21 mouse cellular contexts compared by ENCODE assay signal in the genomic region with DNA sequence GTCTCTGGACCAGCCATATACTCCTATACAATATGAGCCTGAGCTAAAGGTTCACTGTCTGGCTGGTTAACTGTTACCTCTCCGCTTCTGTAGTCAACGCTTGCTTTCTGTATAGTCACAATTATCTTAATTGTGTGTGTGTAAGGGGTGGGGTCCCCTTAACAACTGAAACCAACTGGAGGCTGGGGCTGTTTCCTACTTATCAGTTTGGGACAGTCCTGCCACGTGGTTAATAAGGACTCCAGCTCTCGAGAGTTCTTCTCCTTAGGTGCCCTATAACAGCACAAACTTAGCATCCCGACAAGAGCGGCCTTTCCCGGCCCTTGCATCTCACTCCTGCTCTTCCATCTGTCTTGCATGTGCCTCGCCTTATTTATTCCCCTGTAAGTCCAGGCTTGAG. TPM values are rescaled to one million over a fixed set of nuclear protein-coding genes. Genes with fewer than 3 reads are reported as not detected.
DNase-seq lines count a peak whose midpoint lies in the region; ATAC-seq and TF ChIP-seq lines count a peak whose summit lies in the region.
"Had no signal": no experiment of that assay in that cellular context is flagged by ENCODE, and none has a peak within 500 bp of the region (broad histone marks: within the 10 kb centered on the region; RNA-seq: fewer than 3 reads in every experiment).

No protein-coding gene starts in this region.

- no peak for TF ChIP-seq EP300 in heart, adult 2 months (IDR thresholded peaks at IDR 0.05; ENCODE audit: insufficient read depth, low read depth, low read length)

- H3K4me2 ChIP-seq in liver, embryonic 11.5 days, result peak overlapping the region; percentile 56
- H3K4me2 ChIP-seq: embryonic facial prominence, embryonic 13.5 days; hindbrain, embryonic 14.5 days; limb, embryonic 15.5 days; neural tube, embryonic 13.5 days had no signal

- no peak for TF ChIP-seq POLR2A in heart, adult 2 months (IDR thresholded peaks at IDR 0.05; ENCODE audit: insufficient read depth, low read depth, low read length)

- intact Hi-C loops in heart, adult 2 months (cut with DNase I), result loop anchor here (10.0 kb wide), 1 partner anchor 54 kb away; no protein-coding TSS in a partner anchor

- H3K9ac ChIP-seq in heart, adult 2 months (ENCODE audit: low read depth, low read length), result no peak overlapping the region
- H3K9ac ChIP-seq in liver, embryonic 11.5 days (ENCODE audit: low read depth, low read length), result peak overlapping the region; percentile 53
- H3K9ac ChIP-seq: embryonic facial prominence, embryonic 13.5 days; hindbrain, embryonic 14.5 days; limb, embryonic 15.5 days; neural tube, embryonic 13.5 days had no signal

- WGBS in heart, embryonic 10.5 days, result 65% methylated on average over 8 of the region's 8 CpGs
- 86% methylated on average over 8 of the region's 8 CpGs for WGBS in heart, adult 2 months
- WGBS in liver, embryonic 11.5 days, result 44% methylated on average over 8 of the region's 8 CpGs

- TF ChIP-seq CTCF in heart, adult 2 months (IDR thresholded peaks at IDR 0.05), result no peak

- H3K79me2 ChIP-seq in heart, adult 2 months (replicated peaks; ENCODE audit: control insufficient read depth, insufficient read depth, low read length), result no peaks in the 10 kb centered on the region

- peaks cover 1% of the 10 kb centered on the region; the same call in 1 of the 2 replicates for H3K36me3 ChIP-seq in heart, embryonic 10.5 days
- no peaks in the 10 kb centered on the region for H3K36me3 ChIP-seq in heart, adult 2 months (ENCODE audit: control insufficient read depth, insufficient read depth, low read length)
- H3K36me3 ChIP-seq in liver, embryonic 11.5 days (ENCODE audit: control insufficient read depth, insufficient read depth, low read length), result no peaks in the 10 kb centered on the region
- H3K36me3 ChIP-seq: limb, embryonic 15.5 days; neural tube, embryonic 13.5 days had no signal

- peaks cover 48% of the 10 kb centered on the region for H3K4me1 ChIP-seq in heart, embryonic 10.5 days
- peaks cover 2% of the 10 kb centered on the region for H3K4me1 ChIP-seq in heart, adult 2 months (ENCODE audit: control insufficient read depth, insufficient read depth, low read length)
- H3K4me1 ChIP-seq in liver, embryonic 11.5 days (replicated peaks; ENCODE audit: control insufficient read depth, insufficient read depth, low read length), result peaks cover 41% of the 10 kb centered on the region

- H3K27me3 ChIP-seq in heart, embryonic 10.5 days (ENCODE audit: insufficient read depth, poor library complexity, severe bottlenecking), result no peaks in the 10 kb centered on the region
- no peaks in the 10 kb centered on the region for H3K27me3 ChIP-seq in heart, adult 2 months (ENCODE audit: control insufficient read depth, insufficient read depth, low read length)
- no peaks in the 10 kb centered on the region for H3K27me3 ChIP-seq in liver, embryonic 11.5 days (replicated peaks; ENCODE audit: control insufficient read depth, insufficient read depth, low read length)
- H3K27me3 ChIP-seq: embryonic facial prominence, embryonic 13.5 days; limb, embryonic 15.5 days; neural tube, embryonic 13.5 days had no signal

- H3K9me3 ChIP-seq in heart, embryonic 10.5 days, result no peaks in the 10 kb centered on the region
- no peaks in the 10 kb centered on the region; the same call in 1 of the 2 replicates for H3K9me3 ChIP-seq in liver, embryonic 11.5 days (ENCODE audit: control insufficient read depth, low read length)
- H3K9me3 ChIP-seq: embryonic facial prominence, embryonic 13.5 days; limb, embryonic 15.5 days had no signal

- DNase-seq in heart, embryonic 10.5 days (ENCODE audit: low spot score), result no peak
- no peak for DNase-seq in heart, adult 2 months
- peak; percentile 28 for DNase-seq in c-Kit-positive CD71-negative TER-119-negative erythroid progenitor cells, embryonic 14.5 days (ENCODE audit: low read depth)
- no peak for DNase-seq in liver, embryonic 11.5 days (ENCODE audit: low spot score)
- DNase-seq in spleen, postnatal 14 days (ENCODE audit: low spot score in 2 of 2), result peak; percentile 14 to 20
- DNase-seq in layer of hippocampus, postnatal 10 days (ENCODE audit: low spot score in 2 of 2), result no peak
- no peak for DNase-seq in retina, postnatal 1 day
- DNase-seq: adrenal gland, postnatal 10 days; cerebellum, adult 11 months; cerebellum, postnatal 36 days; gastrocnemius, postnatal 14 days; kidney, adult 8-10 months; thymus, postnatal 36 days had no signal

- H3K27ac ChIP-seq in heart, embryonic 10.5 days, result peak overlapping the region; percentile 75; the same call in 1 of the 2 replicates
- H3K27ac ChIP-seq in heart, adult 2 months, result no peak overlapping the region
- H3K27ac ChIP-seq in liver, embryonic 11.5 days (ENCODE audit: low read depth, low read length), result peak overlapping the region; percentile 85
- H3K27ac ChIP-seq: embryonic facial prominence, embryonic 13.5 days; hindbrain, embryonic 14.5 days; left cerebral cortex, adult 2 months; limb, embryonic 15.5 days; macrophage; neural tube, embryonic 13.5 days had no signal

- ATAC-seq in liver, embryonic 11.5 days (replicated peaks; ENCODE audit: low FRiP score), result peak; percentile 93
- ATAC-seq in monocyte, adult 5-6 weeks (replicated peaks; ENCODE audit: insufficient number of reproducible peaks, low FRiP score, low TSS enrichment, poor library complexity, severe bottlenecking), result no peak
- ATAC-seq: forebrain, embryonic 14.5 days had no signal

- H3K4me3 ChIP-seq in heart, embryonic 10.5 days, result no peak overlapping the region
- H3K4me3 ChIP-seq in heart, adult 2 months, result no peak overlapping the region
- no peak overlapping the region for H3K4me3 ChIP-seq in liver, embryonic 11.5 days (ENCODE audit: low read depth, low read length)
- H3K4me3 ChIP-seq: embryonic facial prominence, embryonic 13.5 days; left cerebral cortex, adult 2 months; limb, embryonic 15.5 days; neural tube, embryonic 13.5 days had no signal

RNA-seq across cellular contexts. Expression of gene St3gal3, which starts 55.5 kb away (rescaled TPM):
- polyA plus RNA-seq in heart, embryonic 10.5 days (2016; fragmentation: Nextera tagmentation; extraction: Ambion mirVana), result 6.6 and 7.2 TPM in 2 replicates
- 10 to 100 TPM; 55.8 to 70.6 TPM for total RNA-seq in heart, adult 2 months (2021)
- 54.9 and 68.2 TPM in 2 replicates for polyA plus RNA-seq in heart, adult 2 months (2012; rRNA removed)
- 4.1 and 4.5 TPM in 2 replicates for polyA plus RNA-seq in liver, embryonic 11.5 days (2014; fragmentation: Nextera tagmentation; extraction: Ambion mirVana)
- total RNA-seq in monocyte, adult 5-6 weeks (2017), result 2.3 to 4.7 TPM (median 3.3 TPM) in 3 replicates
- 10 to 100 TPM; 37.6 to 38.3 TPM for total RNA-seq in layer of hippocampus, postnatal 10 days (2021)

Comparison
In these comparisons a context has a peak if more than half of its experiments do, and no peak if none do; other contexts are left out.
1. DNase-seq: peak in c-Kit-positive CD71-negative TER-119-negative erythroid progenitor cells, embryonic 14.5 days (single experiment) and spleen, postnatal 14 days (2 of 2); none in heart, embryonic 10.5 days (single experiment), heart, adult 2 months (0 of 2), liver, embryonic 11.5 days (single experiment), layer of hippocampus, postnatal 10 days (0 of 2) and retina, postnatal 1 day (single experiment).